Mouse (Mus musculus) intestine, postnatal 0 days (tissue): ENCODE results near the gene Ylpm1. TPM values are rescaled to one million over a fixed set of nuclear protein-coding genes. Genes with fewer than 3 reads are reported as not detected.

Experiments used
- ATAC-seq: fragments of 200-750 bp; cut with Nextera tagmentation; 2 replicates; pipeline ENCODE4 v1.8.0; 2017; ENCODE audit warnings: mild to moderate bottlenecking, moderate TSS enrichment, moderate library complexity
- H3K27ac ChIP-seq: fragments of 300-500 bp; sonication (generic); 2 replicates; pipeline ENCODE4 v1.5.1; 2014; ENCODE audit warnings: mild to moderate bottlenecking, low read depth, low read length, moderate library complexity
- H3K27me3 ChIP-seq: fragments of 300-500 bp; sonication (generic); replicated peaks from 2 replicates; pipeline ENCODE4 v1.6.1; 2014; ENCODE audit warnings: low read length, mixed read lengths; ENCODE audit not compliant: control insufficient read depth, insufficient read depth
- H3K36me3 ChIP-seq: fragments of 300-500 bp; sonication (generic); 2 replicates; pipeline ENCODE4 v1.6.1; 2014; ENCODE audit warnings: mild to moderate bottlenecking, moderate library complexity; ENCODE audit not compliant: control insufficient read depth, insufficient read depth
- H3K4me1 ChIP-seq: fragments of 300-500 bp; sonication (generic); replicated peaks from 2 replicates; pipeline ENCODE4 v1.6.1; 2014; ENCODE audit warnings: antibody characterized with exemption, low read length, mixed read lengths; ENCODE audit not compliant: control insufficient read depth, insufficient read depth
- H3K4me2 ChIP-seq: fragments of 300-500 bp; sonication (generic); replicated peaks from 2 replicates; pipeline ENCODE4 v1.6.1; 2014; ENCODE audit warnings: low read depth, mild to moderate bottlenecking, moderate library complexity
- H3K4me3 ChIP-seq: fragments of 300-500 bp; sonication (generic); 2 replicates; pipeline ENCODE4 v1.5.1; 2014; ENCODE audit warnings: low read depth, low read length
- H3K9ac ChIP-seq: fragments of 300-500 bp; sonication (generic); 2 replicates; pipeline ENCODE4 v1.6.1; 2014; ENCODE audit warnings: mild to moderate bottlenecking, low read depth, low read length
- H3K9me3 ChIP-seq: fragments of 300-500 bp; sonication (generic); 2 replicates; pipeline ENCODE4 v1.6.1; 2016; ENCODE audit warnings: mixed run types; ENCODE audit not compliant: control insufficient read depth
- CTCF ChIP-seq: sonication (generic); IDR thresholded peaks from 2 replicates; pipeline ENCODE4 v1.5.1; 2016; ENCODE audit warnings: low read depth, mild to moderate bottlenecking, control low read depth, antibody characterized with exemption, moderate library complexity
- WGBS: fragments of 180-500 bp; shearing (Covaris S2); extraction: QIAGEN DNeasy Blood & Tissue Kit; methylation state at CpG from one replicate; pipeline ENCODE4 v1.1.7; 2014; 5-methylcytosine and 5-hydroxymethylcytosine counted together
- polyA plus RNA-seq: library from polyadenylated mRNA; unstranded; fragments of >200 nt; fragmentation: Nextera tagmentation; extraction: Ambion mirVana; gene quantifications from 2 replicates; pipeline ENCODE4 v1.2.1, GENCODE M21; 2015

Ylpm1 gene
- polyA plus RNA-seq, 1 experiment from 2014 or later, result 12.8 TPM

- Histone ChIP-seq H3K4me3 (no peak overlapping the region), H3K36me3 (peaks cover 41% of the 10 kb centered on the region), H3K27ac (no peak overlapping the region), H3K4me1 (peaks cover 4% of the 10 kb centered on the region), H3K4me2 (no peak overlapping the region), H3K9me3 (no peaks in the 10 kb centered on the region), H3K9ac (no peak overlapping the region), H3K27me3 (no peaks in the 10 kb centered on the region)
- 71% methylated on average over 7 of the region's 7 CpGs for WGBS
- no peak for TF ChIP-seq CTCF
- no peak for ATAC-seq
Measured at GRCm38 (mm10) chr12:85115678-85116077, 119.6 kb downstream of the Ylpm1 start.

Other genes starting within 250 kb of the Ylpm1 start
- 100 and 107 TPM in 2 replicates for gene Npc2, start 223.2 kb upstream of the Ylpm1 start, polyA plus RNA-seq
- 104 and 119 TPM in 2 replicates for gene Isca2, start 223.1 kb upstream of the Ylpm1 start, polyA plus RNA-seq
- 0.87 and 1.0 TPM in 2 replicates for gene Ltbp2, start 119.8 kb upstream of the Ylpm1 start, polyA plus RNA-seq
- gene Fcf1, start 25.4 kb upstream of the Ylpm1 start, polyA plus RNA-seq, result 91.3 and 97.3 TPM in 2 replicates
- 5.1 and 5.5 TPM in 2 replicates for gene Arel1, start 25.4 kb upstream of the Ylpm1 start, polyA plus RNA-seq
- gene Prox2, start 114.4 kb downstream of the Ylpm1 start, polyA plus RNA-seq, result 0.99 and 1.6 TPM in 2 replicates
- gene Dlst, start 114.5 kb downstream of the Ylpm1 start, polyA plus RNA-seq, result 119 and 125 TPM in 2 replicates
- 1.3 and 1.9 TPM in 2 replicates for gene Rps6kl1, start 154.9 kb downstream of the Ylpm1 start, polyA plus RNA-seq
- 3.9 and 4.2 TPM in 2 replicates for gene Pgf, start 181.5 kb downstream of the Ylpm1 start, polyA plus RNA-seq
- gene Eif2b2, start 223.2 kb downstream of the Ylpm1 start, polyA plus RNA-seq, result 44.5 and 44.9 TPM in 2 replicates